Mouse (Mus musculus): Measurements from ENCODE around the gene Kcnb1.

The Kcnb1 gene

DNA sequence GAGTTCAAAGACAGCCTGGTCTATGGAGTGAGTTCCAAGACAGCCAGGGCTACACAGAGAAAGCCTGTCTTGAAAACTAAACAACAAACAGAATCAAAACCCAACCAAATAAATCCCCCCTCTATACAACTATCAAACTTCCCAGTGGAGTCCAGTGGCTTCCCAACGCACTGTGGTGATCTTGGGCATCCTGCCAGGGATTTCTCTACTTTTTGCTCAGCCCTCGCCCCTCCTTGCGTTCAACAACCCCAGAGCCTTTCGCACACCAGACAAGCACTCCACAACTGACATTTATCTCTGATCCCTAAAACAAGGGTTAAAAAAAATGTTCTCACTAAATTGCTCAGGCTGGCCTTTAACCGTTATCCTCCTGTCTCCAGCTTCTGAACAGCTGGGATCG, 67.2 kb downstream of the Kcnb1 start:
- no peak for DNase-seq

DNA sequence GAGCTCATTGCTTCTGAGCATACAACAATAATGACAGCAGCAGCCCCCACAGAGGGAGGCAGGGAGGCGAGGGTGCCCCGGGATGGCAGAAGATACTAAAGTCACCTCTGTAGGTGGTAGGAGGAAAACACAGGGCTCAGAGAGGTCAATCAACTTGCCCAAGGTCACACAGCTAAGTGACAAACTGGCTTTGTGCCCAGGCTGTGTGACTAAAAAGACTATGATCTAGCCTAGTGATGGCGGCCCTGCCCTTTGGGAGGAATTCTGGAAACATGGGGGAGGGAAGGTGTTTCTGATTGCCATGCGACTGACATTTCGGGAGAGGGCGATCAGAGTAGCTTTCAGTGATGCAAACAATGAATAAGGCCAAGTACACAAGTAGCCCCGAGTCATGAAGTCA, 68.0 kb downstream of the Kcnb1 start:
- DNase-seq, result no peak

DNA sequence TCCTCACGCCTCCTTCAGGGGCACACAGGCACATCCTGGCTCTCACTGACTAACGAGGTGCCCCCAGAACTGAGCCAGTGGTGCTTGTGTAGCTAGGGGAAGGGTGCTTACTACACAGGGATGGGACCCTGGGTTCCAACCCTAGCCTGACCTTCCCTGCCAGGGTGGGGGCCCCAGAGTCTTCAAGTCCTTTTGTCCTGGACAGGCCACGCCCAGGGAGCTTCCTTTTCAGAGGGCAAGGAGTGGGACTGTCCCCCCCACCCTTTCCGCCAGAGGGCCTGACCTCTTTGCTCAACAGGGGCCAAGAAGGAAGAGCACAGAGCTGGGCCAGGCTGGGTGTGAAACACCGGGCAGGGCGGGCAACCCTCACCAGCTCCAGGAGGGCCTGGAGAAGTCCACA, 68.7 kb downstream of the Kcnb1 start:
- no peak for DNase-seq

GRCm38 (mm10) chr2:167120186-167120830, 69.6 kb downstream of the Kcnb1 start:
- DNase-seq, result no peak

DNA sequence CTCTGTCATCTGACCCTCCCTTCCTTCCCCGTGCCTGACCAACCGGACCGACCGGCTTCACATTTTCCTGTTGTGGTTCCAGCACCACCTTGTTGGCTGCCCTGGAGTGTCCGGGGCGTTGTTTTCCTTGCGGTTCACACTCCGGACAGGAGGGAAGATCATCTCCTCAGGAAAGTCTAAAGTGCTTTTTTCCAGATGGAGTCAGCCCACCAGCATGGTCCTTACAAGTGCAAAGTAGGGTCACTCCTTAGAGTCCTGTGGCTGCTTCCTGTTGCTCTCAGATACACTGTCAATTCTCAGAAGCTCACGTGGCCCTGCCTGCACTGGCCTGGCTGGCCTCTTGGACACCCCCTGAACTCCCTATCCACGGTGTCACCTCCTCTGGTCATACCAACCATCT, 71.9 kb downstream of the Kcnb1 start:
- no peak for DNase-seq

- peak; percentile 84 for DNase-seq
These were observed 77.2 kb downstream of the Kcnb1 start for GRCm38 (mm10) chr2:167112737-167113136.

GRCm38 (mm10) chr2:167112259-167112658, 77.7 kb downstream of the Kcnb1 start:
- no peak for DNase-seq

GRCm38 (mm10) chr2:167109506-167109905, 80.4 kb downstream of the Kcnb1 start:
- no peak for DNase-seq

DNA sequence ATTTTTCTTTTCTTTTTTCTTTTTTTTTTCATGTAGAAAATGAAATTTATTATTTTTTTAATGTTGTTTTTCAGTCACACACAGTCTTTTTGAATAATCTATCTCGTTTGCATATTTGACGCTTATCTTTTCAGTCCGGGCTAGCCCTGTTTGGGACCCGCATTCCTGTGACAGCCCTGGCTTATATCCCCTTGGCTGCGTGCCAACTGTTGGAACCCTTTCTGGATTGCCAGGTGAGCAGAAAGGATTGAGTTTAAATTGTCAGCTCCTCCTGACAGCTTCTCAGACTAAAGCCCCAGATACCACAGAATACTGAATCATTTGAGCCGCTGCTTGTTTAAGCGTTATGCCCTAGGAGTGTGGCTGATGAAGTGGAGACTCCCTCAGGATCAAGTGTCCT, 86.4 kb downstream of the Kcnb1 start:
- DNase-seq, result no peak

- no peak for DNase-seq
These were observed 88.1 kb downstream of the Kcnb1 start for GRCm38 (mm10) chr2:167101743-167102441.

DNA sequence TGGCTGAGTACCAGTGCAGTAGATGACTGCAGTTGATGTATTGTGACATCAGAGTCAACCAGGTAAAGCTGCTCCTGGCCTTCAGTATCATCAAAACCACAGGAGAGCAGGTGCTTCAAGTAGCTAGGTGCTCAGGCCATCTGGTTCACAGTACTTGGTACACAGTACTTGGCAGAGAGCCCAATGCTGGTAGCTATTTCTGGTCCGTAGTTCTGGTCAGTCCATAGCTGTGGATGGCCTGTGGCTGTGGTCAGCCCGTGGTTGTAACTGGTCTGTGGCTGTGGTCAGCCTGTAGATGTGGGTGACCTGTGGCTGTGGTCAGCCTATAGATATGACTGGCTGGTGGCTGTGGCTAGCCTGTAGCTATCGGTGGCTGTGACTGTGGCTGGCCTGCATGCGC, 95.3 kb downstream of the Kcnb1 start:
- DNase-seq, result no peak

GRCm38 (mm10) chr2:167093171-167093900, 96.6 kb downstream of the Kcnb1 start:
- no peak for DNase-seq

DNA sequence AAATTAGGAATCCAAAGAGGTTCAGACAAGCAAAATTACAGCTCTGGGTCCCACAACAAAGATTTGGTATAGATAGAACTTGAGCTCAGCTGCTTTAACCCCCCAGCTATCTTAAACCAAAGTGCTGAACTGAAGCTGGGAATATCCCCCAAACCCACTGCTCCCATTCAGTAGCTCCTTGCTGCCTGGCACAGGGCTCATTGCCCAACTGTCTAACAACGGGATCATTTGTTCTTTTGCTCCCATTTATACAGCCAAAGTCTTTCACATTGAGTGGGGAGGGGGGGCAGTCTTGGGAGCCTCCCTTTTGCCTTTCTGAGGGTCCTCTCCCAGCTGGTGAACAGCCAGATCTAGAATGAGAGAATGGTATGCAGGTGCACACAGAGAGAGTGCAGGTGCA, 99.7 kb downstream of the Kcnb1 start:
- no peak for DNase-seq

- DNase-seq, result no peak
These were observed 103.1 kb downstream of the Kcnb1 start for GRCm38 (mm10) chr2:167086836-167087235.

DNA sequence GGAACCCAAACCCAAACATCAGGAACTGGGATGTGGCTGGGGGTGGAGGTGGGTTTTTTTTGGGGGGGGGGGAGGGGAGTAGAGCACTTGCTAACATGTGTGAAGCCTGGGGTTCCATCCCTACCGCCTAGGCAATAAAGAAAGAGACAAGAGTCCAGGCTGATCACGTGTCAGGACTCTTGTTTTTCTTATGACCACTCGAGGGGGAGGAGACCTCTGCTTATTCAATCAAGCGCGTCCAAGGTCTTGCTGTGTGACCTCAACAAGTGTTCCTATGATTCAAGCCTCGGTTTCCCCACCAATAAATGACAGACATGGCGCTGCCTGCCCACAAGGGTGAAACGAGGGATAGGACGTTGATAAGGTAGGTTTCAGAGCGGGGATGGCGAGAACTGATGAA, 103.9 kb downstream of the Kcnb1 start:
- no peak for DNase-seq

GRCm38 (mm10) chr2:167081639-167082038, 108.3 kb downstream of the Kcnb1 start:
- DNase-seq, result no peak

DNA sequence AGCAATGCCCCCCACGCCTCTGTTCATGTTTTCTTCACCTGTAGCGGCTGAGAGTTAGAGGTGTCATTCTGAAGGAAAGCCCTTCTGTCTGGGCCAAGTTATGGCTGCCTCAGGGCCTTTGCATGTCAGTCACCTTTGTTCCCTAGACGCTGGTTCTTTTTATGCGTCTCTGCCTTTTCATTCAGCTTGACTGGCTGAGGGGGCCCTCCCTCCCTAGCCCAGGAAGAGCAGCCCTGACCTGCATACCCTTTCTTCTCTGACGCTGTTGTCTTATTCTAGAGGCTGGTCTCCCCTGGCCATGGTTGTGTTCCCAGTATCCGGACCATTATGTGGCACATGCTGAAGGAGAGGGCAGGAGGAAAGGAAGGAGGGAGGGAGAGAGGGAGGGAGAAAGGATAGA, 108.8 kb downstream of the Kcnb1 start:
- DNase-seq, result no peak

DNA sequence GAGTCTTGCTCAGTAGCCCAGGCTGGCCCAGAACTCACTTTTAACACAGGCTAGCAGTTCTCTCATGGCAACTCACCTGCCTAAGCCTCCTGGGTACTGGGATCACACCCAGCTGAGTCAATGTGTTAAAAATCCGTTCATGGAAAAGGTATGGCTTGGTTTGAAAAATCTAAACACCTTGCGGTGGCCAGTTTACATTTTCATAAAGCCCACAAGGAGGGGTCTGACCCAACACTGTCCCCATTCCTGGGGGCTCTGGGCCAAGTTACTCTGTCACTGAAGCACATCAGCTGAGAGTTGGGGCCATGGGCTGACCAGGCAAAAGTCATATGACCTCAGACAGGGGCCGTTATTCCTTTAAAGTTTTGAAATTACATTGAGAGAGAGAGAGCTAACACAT, 109.6 kb downstream of the Kcnb1 start:
- no peak for DNase-seq

- peak; percentile 31 for DNase-seq
These were observed 110.3 kb downstream of the Kcnb1 start for GRCm38 (mm10) chr2:167079535-167080257.

DNA sequence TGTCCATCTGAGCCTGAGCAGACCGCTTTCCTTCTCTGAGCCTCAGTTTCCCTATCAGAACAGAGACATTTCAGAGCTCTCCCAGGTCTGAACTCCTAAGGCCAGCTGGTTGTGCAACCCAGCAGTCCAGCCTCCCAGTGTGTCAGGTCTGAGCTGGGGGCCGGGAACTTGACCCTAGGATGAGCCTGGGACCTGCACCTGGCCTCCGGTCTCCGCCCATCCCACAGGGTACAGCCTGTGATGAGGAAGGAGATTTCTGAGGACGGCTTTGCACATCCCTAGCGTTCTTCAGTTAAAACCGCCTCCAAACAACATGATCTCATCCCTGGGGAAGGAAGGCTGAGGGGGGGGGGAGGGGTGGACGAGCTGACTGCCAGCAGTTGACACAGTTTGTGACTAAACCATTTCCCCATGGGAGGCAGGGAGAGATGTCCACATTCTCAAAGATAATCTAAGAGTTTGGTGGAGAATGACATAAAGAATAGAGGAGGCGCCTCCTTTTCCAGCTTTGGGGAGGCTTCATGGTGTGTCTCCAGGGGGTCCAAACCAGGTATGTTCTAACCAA, 110.9 kb downstream of the Kcnb1 start:
- DNase-seq, result no peak

GRCm38 (mm10) chr2:167078486-167078885, 111.5 kb downstream of the Kcnb1 start:
- no peak for DNase-seq

DNA sequence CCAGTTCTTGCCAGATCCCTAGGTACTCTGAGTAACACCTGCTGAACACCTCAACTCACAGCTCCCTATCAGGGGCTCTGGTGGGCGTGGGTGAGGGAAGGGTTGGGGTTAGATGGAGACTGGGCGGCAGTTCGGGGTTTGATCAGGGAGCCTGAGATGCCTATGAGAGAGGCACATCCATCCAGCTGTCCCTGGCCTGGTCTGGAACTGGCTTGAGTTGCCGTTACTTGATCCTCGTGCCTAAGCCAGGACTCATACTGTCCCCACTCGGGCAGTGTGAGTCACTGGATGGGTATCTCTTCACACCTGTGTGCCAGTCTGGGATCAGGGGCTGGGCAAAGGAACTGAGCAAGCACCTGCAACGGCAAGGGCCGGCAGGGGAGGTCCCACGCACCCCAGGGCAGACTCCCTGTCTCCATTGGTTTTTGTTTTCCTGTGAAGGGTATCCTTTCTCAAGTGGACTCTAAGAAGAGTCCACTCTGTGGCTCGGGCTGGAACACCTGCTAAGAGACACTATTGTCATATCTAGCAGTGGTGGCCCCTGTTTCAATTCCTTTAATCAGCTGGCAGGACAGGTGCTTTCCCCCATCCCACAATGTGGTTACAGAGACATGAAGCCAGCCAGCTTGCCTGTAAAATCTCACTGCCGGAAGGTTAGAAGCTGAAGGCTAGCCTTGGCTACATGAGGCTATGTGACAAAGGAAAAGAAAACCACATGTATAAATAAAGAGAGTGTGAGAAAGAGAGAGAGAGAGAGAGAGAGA, 112.6 kb downstream of the Kcnb1 start:
- no peak for DNase-seq

Measured in right cerebral cortex, postnatal 4 days (tissue).